Mouse (Mus musculus) heart, embryonic 11.5 days (tissue): Measurements from ENCODE around the gene Srrm4. TPM values are rescaled to one million over a fixed set of nuclear protein-coding genes. Genes with fewer than 3 reads are reported as not detected.

Source experiments
- ATAC-seq: fragments of 200-750 bp; cut with Nextera tagmentation; replicated peaks from 2 replicates; pipeline ENCODE4 v1.8.0; 2017; ENCODE audit warnings: moderate library complexity; ENCODE audit not compliant: insufficient number of reproducible peaks, low FRiP score, low TSS enrichment
- H3K27ac ChIP-seq: fragments of 300-500 bp; sonication (generic); 2 replicates; pipeline ENCODE4 v1.5.1; 2014; ENCODE audit warnings: mild to moderate bottlenecking, low read depth, low read length
- H3K27me3 ChIP-seq: fragments of 300-500 bp; sonication (generic); 2 replicates; pipeline ENCODE4 v1.6.1; 2014; ENCODE audit warnings: mild to moderate bottlenecking, low read length, mixed read lengths; ENCODE audit not compliant: control insufficient read depth, insufficient read depth
- H3K36me3 ChIP-seq: fragments of 300-500 bp; sonication (generic); 2 replicates; pipeline ENCODE4 v1.6.1; 2014; ENCODE audit warnings: mild to moderate bottlenecking, low read length, moderate library complexity, mixed read lengths; ENCODE audit not compliant: control insufficient read depth, insufficient read depth
- H3K4me1 ChIP-seq: fragments of 300-500 bp; sonication (generic); 2 replicates; pipeline ENCODE4 v1.6.1; 2014; ENCODE audit warnings: low read length; ENCODE audit not compliant: control insufficient read depth, insufficient read depth
- H3K4me2 ChIP-seq: fragments of 300-500 bp; sonication (generic); 2 replicates; pipeline ENCODE4 v1.6.1; 2014; ENCODE audit warnings: mild to moderate bottlenecking, moderate library complexity
- H3K4me3 ChIP-seq: fragments of 300-500 bp; sonication (generic); 2 replicates; pipeline ENCODE4 v1.5.1; 2014; ENCODE audit warnings: low read depth, low read length
- H3K9ac ChIP-seq: fragments of 300-500 bp; sonication (generic); 2 replicates; pipeline ENCODE4 v1.6.1; 2014; ENCODE audit warnings: mild to moderate bottlenecking, low read depth, low read length, moderate library complexity
- H3K9me3 ChIP-seq: fragments of 300-500 bp; sonication (generic); replicated peaks from 2 replicates; pipeline ENCODE4 v1.6.1; 2016; ENCODE audit warnings: low read length; ENCODE audit not compliant: control insufficient read depth
- WGBS: fragments of 180-500 bp; shearing (Covaris S2); extraction: QIAGEN DNeasy Blood & Tissue Kit; methylation state at CpG from one replicate; pipeline ENCODE4 v1.1.7; 2014; ENCODE audit not compliant: insufficient replicate concordance; 5-methylcytosine and 5-hydroxymethylcytosine counted together
- polyA plus RNA-seq: library from polyadenylated mRNA; unstranded; fragments of >200 nt; fragmentation: Nextera tagmentation; extraction: Ambion mirVana; gene quantifications from 2 replicates; pipeline ENCODE4 v1.2.1, GENCODE M21; 2014

Srrm4 gene
- polyA plus RNA-seq = 0.86 and 1.5 TPM in 2 replicates

- no peaks in the 10 kb centered on the region for H3K4me1 ChIP-seq
- H3K27me3 ChIP-seq = peaks cover 45% of the 10 kb centered on the region
- peaks cover 4% of the 10 kb centered on the region for H3K9me3 ChIP-seq
- H3K9ac ChIP-seq = no peak within 1 kb of the TSS
- WGBS = under 1% methylated on average over 47 of the region's 53 CpGs
- H3K4me3 ChIP-seq = peak within 1 kb of the TSS; percentile 28
- H3K36me3 ChIP-seq = no peaks in the 10 kb centered on the region
- H3K27ac ChIP-seq = no peak within 1 kb of the TSS
- ATAC-seq = peak; percentile 39; the same call in 1 of the 2 replicates
- peak within 1 kb of the TSS; percentile 58 for H3K4me2 ChIP-seq
Measured at GRCm38 (mm10) chr5:116591346-116592048, at the start of gene Srrm4. TSS of gene Srrm4 (minus strand) at chr5:116591817.

- Histone ChIP-seq H3K9me3 (peaks cover 4% of the 10 kb centered on the region), H3K27me3 (peaks cover 45% of the 10 kb centered on the region), H3K9ac (no peak overlapping the region), H3K4me1 (no peaks in the 10 kb centered on the region), H3K27ac (no peak overlapping the region), H3K36me3 (no peaks in the 10 kb centered on the region), H3K4me3 (no peak overlapping the region; the same call in 1 of the 2 replicates), H3K4me2 (no peak overlapping the region)
- ATAC-seq = no peak
- 1% methylated on average over 12 of the region's 12 CpGs for WGBS
Measured at GRCm38 (mm10) chr5:116592801-116593430, 1.3 kb upstream of the Srrm4 start.

- Histone ChIP-seq H3K9me3 (peaks cover 4% of the 10 kb centered on the region), H3K27ac (no peak overlapping the region), H3K4me1 (no peaks in the 10 kb centered on the region), H3K27me3 (peaks cover 45% of the 10 kb centered on the region), H3K9ac (no peak overlapping the region), H3K4me3 (peak overlapping the region; percentile 28), H3K4me2 (peak overlapping the region; percentile 58), H3K36me3 (no peaks in the 10 kb centered on the region)
- WGBS = under 1% methylated on average over 32 of the region's 32 CpGs
- no peak for ATAC-seq
Measured at GRCm38 (mm10) chr5:116592049-116592800, 608 bp upstream of the Srrm4 start.

GRCm38 (mm10) chr5:116590698-116591097, 919 bp downstream of the Srrm4 start:
- Histone ChIP-seq H3K4me3 (no peak overlapping the region), H3K4me1 (no peaks in the 10 kb centered on the region), H3K9ac (no peak overlapping the region), H3K9me3 (peaks cover 4% of the 10 kb centered on the region), H3K36me3 (no peaks in the 10 kb centered on the region), H3K27ac (no peak overlapping the region), H3K27me3 (peaks cover 45% of the 10 kb centered on the region), H3K4me2 (no peak overlapping the region)
- WGBS = 7% methylated on average over 10 of the region's 10 CpGs
- no peak for ATAC-seq

- H3K4me2 ChIP-seq = no peak overlapping the region
- no peaks in the 10 kb centered on the region for H3K36me3 ChIP-seq
- H3K27me3 ChIP-seq = peaks cover 43% of the 10 kb centered on the region
- ATAC-seq = no peak
- H3K27ac ChIP-seq = no peak overlapping the region
- no peak overlapping the region for H3K4me3 ChIP-seq
- H3K9me3 ChIP-seq = peaks cover 4% of the 10 kb centered on the region
- WGBS = 61% methylated on average over 8 of the region's 8 CpGs
- H3K9ac ChIP-seq = no peak overlapping the region
- H3K4me1 ChIP-seq = no peaks in the 10 kb centered on the region
Measured at GRCm38 (mm10) chr5:116589631-116590030, 2.0 kb downstream of the Srrm4 start.

GRCm38 (mm10) chr5:116588836-116589235, 2.8 kb downstream of the Srrm4 start:
- H3K27me3 ChIP-seq = peaks cover 42% of the 10 kb centered on the region
- WGBS = 54% methylated on average over 10 of the region's 10 CpGs
- H3K4me3 ChIP-seq = no peak overlapping the region
- H3K9me3 ChIP-seq = peaks cover 4% of the 10 kb centered on the region
- H3K27ac ChIP-seq = no peak overlapping the region
- H3K4me2 ChIP-seq = no peak overlapping the region
- no peaks in the 10 kb centered on the region for H3K4me1 ChIP-seq
- ATAC-seq = no peak
- H3K36me3 ChIP-seq = no peaks in the 10 kb centered on the region
- no peak overlapping the region for H3K9ac ChIP-seq

- Histone ChIP-seq H3K4me1 (no peaks in the 10 kb centered on the region), H3K4me3 (no peak overlapping the region), H3K27me3 (no peaks in the 10 kb centered on the region), H3K9ac (no peak overlapping the region), H3K4me2 (no peak overlapping the region), H3K9me3 (no peaks in the 10 kb centered on the region), H3K27ac (no peak overlapping the region), H3K36me3 (no peaks in the 10 kb centered on the region)
- ATAC-seq = no peak
- WGBS = 78% methylated on average over 8 of the region's 8 CpGs
Measured at GRCm38 (mm10) chr5:116579533-116579932, 12.1 kb downstream of the Srrm4 start.

GRCm38 (mm10) chr5:116577082-116577481, 14.5 kb downstream of the Srrm4 start:
- no peak for ATAC-seq
- 56% methylated on average over 5 of the region's 5 CpGs for WGBS
- no peak overlapping the region for H3K9ac ChIP-seq
- H3K4me1 ChIP-seq = no peaks in the 10 kb centered on the region
- no peaks in the 10 kb centered on the region for H3K27me3 ChIP-seq
- H3K4me3 ChIP-seq = no peak overlapping the region
- H3K4me2 ChIP-seq = no peak overlapping the region
- H3K9me3 ChIP-seq = no peaks in the 10 kb centered on the region
- no peak overlapping the region for H3K27ac ChIP-seq
- H3K36me3 ChIP-seq = no peaks in the 10 kb centered on the region
